Mouse (Mus musculus) heart, embryonic 12.5 days (tissue): ENCODE measurements around the gene Sulf2. TPM values are rescaled to one million over a fixed set of nuclear protein-coding genes. Genes with fewer than 3 reads are reported as not detected.

Source experiments
- ATAC-seq: fragments of 200-750 bp; cut with Nextera tagmentation; 2 replicates; pipeline ENCODE4 v1.8.0; 2017; ENCODE audit warnings: moderate TSS enrichment, moderate library complexity; ENCODE audit not compliant: insufficient number of reproducible peaks, low FRiP score
- H3K27ac ChIP-seq: fragments of 300-500 bp; sonication (generic); 2 replicates; pipeline ENCODE4 v1.5.1; 2016; ENCODE audit warnings: mild to moderate bottlenecking, moderate library complexity; ENCODE audit not compliant: poor library complexity, severe bottlenecking
- H3K27me3 ChIP-seq: fragments of 300-500 bp; sonication (generic); replicated peaks from 2 replicates; pipeline ENCODE4 v1.6.1; 2016; ENCODE audit warnings: mild to moderate bottlenecking, moderate library complexity
- H3K36me3 ChIP-seq: fragments of 300-500 bp; sonication (generic); 2 replicates; pipeline ENCODE4 v1.6.1; 2016; ENCODE audit warnings: mild to moderate bottlenecking, moderate library complexity
- H3K4me1 ChIP-seq: fragments of 300-500 bp; sonication (generic); replicated peaks from 2 replicates; pipeline ENCODE4 v1.6.1; 2016; ENCODE audit warnings: mild to moderate bottlenecking
- H3K4me2 ChIP-seq: fragments of 300-500 bp; sonication (generic); 2 replicates; pipeline ENCODE4 v1.6.1; 2016; ENCODE audit warnings: mild to moderate bottlenecking, moderate library complexity
- H3K4me3 ChIP-seq: fragments of 300-500 bp; sonication (generic); 2 replicates; pipeline ENCODE4 v1.5.1; 2016; ENCODE audit warnings: mild to moderate bottlenecking
- H3K9ac ChIP-seq: fragments of 300-500 bp; sonication (generic); 2 replicates; pipeline ENCODE4 v1.6.1; 2016; ENCODE audit warnings: mild to moderate bottlenecking, moderate library complexity
- H3K9me3 ChIP-seq: fragments of 300-500 bp; sonication (generic); replicated peaks from 2 replicates; pipeline ENCODE4 v1.6.1; 2016; ENCODE audit warnings: mild to moderate bottlenecking, moderate library complexity
- WGBS: fragments of 180-500 bp; shearing (Covaris S2); methylation state at CpG from one replicate; pipeline ENCODE4 v1.1.7; 2016; 5-methylcytosine and 5-hydroxymethylcytosine counted together
- polyA plus RNA-seq: library from polyadenylated mRNA; unstranded; fragments of >200 nt; fragmentation: Nextera tagmentation; extraction: Ambion mirVana; gene quantifications from 2 replicates; pipeline ENCODE4 v1.2.1, GENCODE M21; 2016

The Sulf2 gene
- polyA plus RNA-seq, 1 experiment from 2014 or later, result 136 TPM

DNA sequence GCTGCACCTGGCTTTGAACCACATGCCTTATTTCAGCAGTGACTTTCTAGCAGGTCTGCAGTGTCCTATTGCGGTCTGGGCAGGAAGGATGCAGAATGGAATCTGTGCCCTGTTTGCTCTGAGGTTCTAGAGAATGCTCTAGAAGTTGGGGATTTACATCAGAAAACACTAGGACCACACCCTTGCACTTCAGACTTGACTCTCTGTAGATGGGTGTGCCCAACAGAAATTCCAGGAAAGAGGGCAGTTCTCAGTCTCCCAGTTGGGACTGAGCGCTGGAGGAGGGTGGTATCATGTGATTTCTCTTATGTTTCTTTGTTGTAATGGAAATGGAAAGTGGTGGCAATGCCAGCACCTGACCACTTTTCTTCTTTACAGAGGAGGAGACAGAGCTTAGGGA is 1.7 kb upstream of the Sulf2 start:
- Histone ChIP-seq H3K4me2 (no peak overlapping the region), H3K4me1 (peaks cover 26% of the 10 kb centered on the region), H3K27me3 (no peaks in the 10 kb centered on the region), H3K4me3 (no peak overlapping the region), H3K9me3 (no peaks in the 10 kb centered on the region), H3K27ac (no peak overlapping the region), H3K9ac (no peak overlapping the region), H3K36me3 (no peaks in the 10 kb centered on the region)
- no peak for ATAC-seq
- WGBS, result 85% methylated on average over 2 of the region's 2 CpGs

GRCm38 (mm10) chr2:166156122-166156521 is 659 bp upstream of the Sulf2 start:
- Histone ChIP-seq H3K4me1 (peaks cover 36% of the 10 kb centered on the region), H3K4me3 (peak overlapping the region; percentile 84), H3K4me2 (peak overlapping the region; percentile 83), H3K9me3 (no peaks in the 10 kb centered on the region), H3K9ac (peak overlapping the region; percentile 96), H3K27ac (0 out of 2 replicates have a peak overlapping the region, but pooled peaks have one; percentile 11), H3K27me3 (no peaks in the 10 kb centered on the region), H3K36me3 (no peaks in the 10 kb centered on the region)
- no peak for ATAC-seq
- 6% methylated on average over 12 of the region's 12 CpGs for WGBS

DNA sequence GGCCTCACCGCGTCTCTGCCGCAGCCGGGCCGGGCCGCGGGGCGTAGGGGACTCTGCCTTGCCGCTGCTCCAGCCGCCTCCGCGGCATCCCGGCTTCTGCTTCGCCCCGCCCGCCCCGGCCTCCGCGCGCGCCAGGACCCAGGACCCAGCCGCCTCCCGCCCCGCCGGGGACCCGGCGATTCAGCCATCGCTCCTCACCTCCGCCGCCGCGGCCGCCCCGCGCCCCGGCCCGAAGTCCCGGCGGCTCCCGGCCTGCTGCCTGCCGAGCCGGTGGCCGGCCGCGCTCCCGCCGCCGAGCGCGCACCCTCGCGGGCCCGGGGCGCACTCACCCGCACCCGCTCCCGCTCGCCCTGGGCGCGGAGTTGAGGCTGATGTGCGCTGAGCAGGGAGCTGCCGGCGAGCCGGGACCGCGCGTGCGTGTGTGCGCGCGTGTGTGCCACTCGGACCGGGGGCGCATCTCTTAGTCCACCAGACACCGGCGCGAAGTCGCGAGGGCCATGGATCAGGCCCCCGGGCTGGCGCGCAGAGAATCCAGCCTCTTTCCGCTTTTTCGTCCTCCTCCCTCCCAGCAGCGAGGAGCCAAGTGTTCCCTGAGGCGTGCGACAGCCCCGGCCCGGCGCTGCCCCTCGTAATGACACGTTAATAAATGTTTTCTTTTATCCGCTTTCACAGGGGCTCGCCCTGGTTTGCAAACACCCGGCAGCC is 562 bp downstream of the Sulf2 start:
- Histone ChIP-seq H3K27me3 (no peaks in the 10 kb centered on the region), H3K4me3 (peak overlapping the region; percentile 84), H3K9me3 (no peaks in the 10 kb centered on the region), H3K36me3 (no peaks in the 10 kb centered on the region), H3K4me1 (peaks cover 47% of the 10 kb centered on the region), H3K27ac (peak overlapping the region; percentile 86), H3K4me2 (peak overlapping the region; percentile 83), H3K9ac (peak overlapping the region; percentile 96)
- WGBS, result under 1% methylated on average over 93 of the region's 95 CpGs
- peak; percentile 53; the same call in 1 of the 2 replicates for ATAC-seq

DNA sequence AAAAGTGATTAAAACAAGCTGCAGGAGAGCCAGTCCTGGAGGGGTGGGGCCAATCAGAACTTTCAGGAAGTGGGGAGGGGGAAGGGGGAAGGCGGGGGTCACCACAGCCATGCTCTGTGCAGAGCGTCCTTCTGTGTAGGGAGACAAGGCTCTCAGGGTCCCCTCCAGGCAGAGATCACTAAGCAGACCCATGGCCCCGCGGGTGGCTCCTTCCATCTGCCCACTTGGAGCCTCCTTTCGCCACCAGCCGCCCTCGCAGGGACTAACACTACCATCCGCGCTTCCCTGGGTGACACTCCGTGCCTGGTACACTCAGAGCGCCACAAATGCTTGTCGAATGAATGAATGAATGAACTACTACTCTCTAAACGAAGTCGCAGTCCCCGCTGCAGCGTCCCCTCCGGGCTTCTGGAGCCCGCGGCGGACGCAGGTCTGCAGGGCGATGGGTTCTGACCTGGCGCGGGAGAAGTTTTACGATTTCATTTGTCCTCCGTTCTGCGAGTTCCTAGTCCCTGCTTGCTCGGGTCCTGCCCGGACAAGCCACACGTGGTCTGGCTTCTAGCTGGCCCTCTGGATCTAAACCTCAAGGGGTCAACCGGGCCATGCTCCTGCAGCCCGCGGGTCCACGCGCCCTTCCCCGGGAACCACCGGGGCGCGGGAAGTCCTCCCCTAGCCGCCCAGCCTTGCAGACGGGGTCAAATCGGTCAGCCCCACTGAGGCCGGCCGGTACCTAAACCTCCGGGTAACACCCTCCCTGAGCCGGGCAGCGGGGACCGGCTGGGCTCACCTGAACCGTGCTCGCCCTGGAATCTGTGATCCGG is 1.4 kb downstream of the Sulf2 start:
- Histone ChIP-seq H3K4me1 (peaks cover 55% of the 10 kb centered on the region), H3K9me3 (no peaks in the 10 kb centered on the region), H3K9ac (peak overlapping the region; percentile 96), H3K27me3 (no peaks in the 10 kb centered on the region), H3K27ac (peak overlapping the region; percentile 86), H3K4me2 (peak overlapping the region; percentile 83), H3K4me3 (peak overlapping the region; percentile 84), H3K36me3 (no peaks in the 10 kb centered on the region)
- ATAC-seq, result no peak
- under 1% methylated on average over 51 of the region's 51 CpGs for WGBS

DNA sequence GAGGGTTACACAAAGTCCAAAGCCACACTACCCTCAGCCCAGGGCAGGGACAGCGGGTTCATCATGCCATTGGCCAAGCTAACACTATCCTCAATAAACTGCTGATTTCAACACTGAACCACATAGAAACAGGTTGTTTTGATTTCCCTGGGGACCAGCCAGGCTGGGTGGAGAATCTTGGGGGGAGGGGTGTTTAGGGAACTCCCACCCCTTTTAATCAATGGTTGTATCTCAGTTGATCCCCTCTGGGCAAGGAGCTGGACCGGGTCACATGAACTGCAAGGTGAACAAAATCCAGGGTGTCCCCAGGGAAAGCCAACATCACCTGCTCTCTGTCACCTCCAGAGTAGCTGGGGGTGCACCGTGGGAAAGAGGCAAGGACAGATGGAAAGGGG is 2.1 kb downstream of the Sulf2 start:
- H3K4me1 ChIP-seq, result peaks cover 62% of the 10 kb centered on the region
- peak overlapping the region; percentile 84 for H3K4me3 ChIP-seq
- H3K9ac ChIP-seq, result peak overlapping the region; percentile 96
- peak overlapping the region; percentile 83 for H3K4me2 ChIP-seq
- no peaks in the 10 kb centered on the region for H3K9me3 ChIP-seq
- no peaks in the 10 kb centered on the region for H3K27me3 ChIP-seq
- no peak for ATAC-seq
- no peaks in the 10 kb centered on the region for H3K36me3 ChIP-seq
- 28% methylated on average over 3 of the region's 3 CpGs for WGBS
- H3K27ac ChIP-seq, result 0 out of 2 replicates have a peak overlapping the region, but pooled peaks have one; percentile 86

DNA sequence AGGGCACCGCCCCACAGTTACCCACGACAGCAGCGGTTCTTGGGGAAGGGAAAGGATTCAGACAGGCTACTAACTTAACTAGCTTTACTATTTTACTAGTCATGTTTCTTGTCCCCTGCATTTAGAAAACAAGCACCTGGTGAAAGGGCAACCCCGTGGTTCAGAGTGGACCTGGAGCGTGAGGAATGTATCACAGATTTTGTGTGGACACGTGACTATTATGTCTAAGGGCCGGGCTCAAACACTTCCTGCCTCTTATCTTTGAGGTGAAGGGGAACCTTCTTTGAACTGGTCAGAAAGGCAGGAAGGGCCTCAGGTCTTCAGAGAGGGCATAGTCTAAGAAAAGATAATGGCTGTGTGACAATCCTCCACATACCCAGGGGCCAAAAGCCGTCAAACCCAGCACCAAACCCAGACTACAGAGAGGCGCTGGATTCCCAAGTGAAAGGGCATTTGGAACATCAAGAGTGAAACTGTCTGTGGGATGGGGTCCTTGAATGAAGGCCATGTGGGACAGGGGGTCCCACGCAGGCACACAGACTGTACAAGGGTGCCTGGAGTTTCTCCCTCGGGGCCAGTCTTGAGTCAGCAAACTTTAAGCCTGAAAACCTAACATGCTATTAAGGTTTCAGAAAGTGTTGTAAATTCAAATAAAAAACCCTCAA is 2.6 kb downstream of the Sulf2 start:
- Histone ChIP-seq H3K4me2 (peak overlapping the region; percentile 83), H3K9ac (peak overlapping the region; percentile 96), H3K4me1 (peaks cover 67% of the 10 kb centered on the region), H3K9me3 (no peaks in the 10 kb centered on the region), H3K4me3 (peak overlapping the region; percentile 84), H3K36me3 (no peaks in the 10 kb centered on the region), H3K27ac (peak overlapping the region; percentile 27; the same call in 1 of the 2 replicates), H3K27me3 (no peaks in the 10 kb centered on the region)
- no peak for ATAC-seq
- WGBS, result 37% methylated on average over 11 of the region's 11 CpGs

DNA sequence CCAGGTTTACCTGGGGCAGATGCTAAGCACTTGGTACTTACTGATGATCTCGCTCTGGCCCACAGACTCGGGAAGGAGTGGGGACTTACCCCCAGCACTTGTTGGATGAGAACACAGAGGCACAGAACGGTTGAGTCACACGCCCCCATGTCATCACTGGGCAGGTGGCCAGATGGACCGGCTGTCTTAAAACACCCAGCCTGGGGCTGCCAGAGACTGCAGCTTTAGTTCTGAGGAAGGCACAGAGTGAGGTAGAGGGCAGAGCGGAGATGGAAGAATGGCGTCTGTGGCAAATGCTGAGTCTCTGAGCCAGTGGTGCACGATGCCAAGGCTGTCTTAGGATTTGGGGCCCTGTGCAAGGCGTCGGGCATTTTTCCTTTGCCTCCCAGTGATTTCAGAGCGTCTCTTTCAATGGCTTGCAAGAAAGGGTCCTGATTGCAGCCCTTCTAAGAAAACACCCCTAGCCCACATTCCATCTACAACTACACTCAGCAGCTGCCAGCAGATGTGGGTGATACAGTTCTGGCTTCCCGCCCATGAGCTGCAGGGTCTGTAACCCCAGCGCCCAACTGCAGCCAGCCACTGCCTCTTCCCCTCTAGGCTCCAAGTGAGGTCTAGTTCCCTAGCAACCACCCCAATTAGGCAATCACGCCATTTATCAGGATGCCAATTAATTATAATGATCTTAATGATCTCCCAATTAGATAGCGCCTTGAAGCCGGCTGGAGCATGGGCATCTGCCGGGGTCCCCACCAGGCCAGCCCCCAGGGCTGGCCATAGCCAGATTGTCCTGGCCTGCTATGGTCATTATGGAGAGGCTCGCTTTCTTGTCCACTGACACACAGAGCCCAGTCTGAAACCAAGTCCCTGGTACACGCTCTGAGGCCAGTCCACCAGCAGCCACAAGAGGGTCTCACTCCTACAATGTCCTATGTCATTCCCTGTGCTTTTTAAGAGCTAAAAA is 3.7 kb downstream of the Sulf2 start:
- peak overlapping the region; percentile 54 for H3K27ac ChIP-seq
- peak overlapping the region; percentile 26 for H3K4me2 ChIP-seq
- no peaks in the 10 kb centered on the region for H3K27me3 ChIP-seq
- H3K4me1 ChIP-seq, result peaks cover 78% of the 10 kb centered on the region
- H3K9me3 ChIP-seq, result no peaks in the 10 kb centered on the region
- peak overlapping the region; percentile 36; the same call in 1 of the 2 replicates for H3K9ac ChIP-seq
- 48% methylated on average over 19 of the region's 19 CpGs for WGBS
- H3K4me3 ChIP-seq, result no peak overlapping the region
- ATAC-seq, result no peak
- H3K36me3 ChIP-seq, result no peaks in the 10 kb centered on the region

GRCm38 (mm10) chr2:166150584-166150983 is 4.9 kb downstream of the Sulf2 start:
- no peak overlapping the region for H3K9ac ChIP-seq
- no peak overlapping the region for H3K4me3 ChIP-seq
- 89% methylated on average over 5 of the region's 5 CpGs for WGBS
- peaks cover 82% of the 10 kb centered on the region for H3K4me1 ChIP-seq
- H3K27ac ChIP-seq, result no peak overlapping the region
- H3K36me3 ChIP-seq, result no peaks in the 10 kb centered on the region
- ATAC-seq, result no peak
- H3K4me2 ChIP-seq, result no peak overlapping the region
- H3K27me3 ChIP-seq, result no peaks in the 10 kb centered on the region
- H3K9me3 ChIP-seq, result no peaks in the 10 kb centered on the region

DNA sequence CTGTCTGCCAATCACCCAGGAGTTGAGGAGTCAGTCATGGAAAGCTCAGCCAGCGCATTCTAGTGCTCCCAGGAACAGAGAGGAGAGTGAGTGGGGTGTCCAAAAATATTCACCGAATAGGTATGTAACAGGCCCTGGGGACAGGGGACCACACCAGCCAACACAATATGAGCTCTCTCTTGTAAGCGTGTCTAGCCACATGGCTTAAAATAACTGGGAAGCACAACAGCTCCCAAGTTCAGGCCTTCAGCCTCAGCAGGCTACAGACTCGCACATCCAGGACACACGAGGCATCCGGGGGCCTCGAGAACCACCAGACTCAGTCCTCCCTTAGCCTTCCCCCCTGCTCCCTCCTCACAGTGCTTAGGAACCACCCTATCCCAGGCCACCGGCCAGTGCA is 6.0 kb downstream of the Sulf2 start:
- Histone ChIP-seq H3K36me3 (no peaks in the 10 kb centered on the region), H3K4me3 (no peak overlapping the region), H3K9ac (peak overlapping the region; percentile 47), H3K9me3 (no peaks in the 10 kb centered on the region), H3K4me1 (peaks cover 93% of the 10 kb centered on the region), H3K27me3 (no peaks in the 10 kb centered on the region), H3K4me2 (0 out of 2 replicates have a peak overlapping the region, but pooled peaks have one; percentile 7), H3K27ac (peak overlapping the region; percentile 59)
- ATAC-seq, result no peak
- WGBS, result 54% methylated on average over 8 of the region's 8 CpGs

DNA sequence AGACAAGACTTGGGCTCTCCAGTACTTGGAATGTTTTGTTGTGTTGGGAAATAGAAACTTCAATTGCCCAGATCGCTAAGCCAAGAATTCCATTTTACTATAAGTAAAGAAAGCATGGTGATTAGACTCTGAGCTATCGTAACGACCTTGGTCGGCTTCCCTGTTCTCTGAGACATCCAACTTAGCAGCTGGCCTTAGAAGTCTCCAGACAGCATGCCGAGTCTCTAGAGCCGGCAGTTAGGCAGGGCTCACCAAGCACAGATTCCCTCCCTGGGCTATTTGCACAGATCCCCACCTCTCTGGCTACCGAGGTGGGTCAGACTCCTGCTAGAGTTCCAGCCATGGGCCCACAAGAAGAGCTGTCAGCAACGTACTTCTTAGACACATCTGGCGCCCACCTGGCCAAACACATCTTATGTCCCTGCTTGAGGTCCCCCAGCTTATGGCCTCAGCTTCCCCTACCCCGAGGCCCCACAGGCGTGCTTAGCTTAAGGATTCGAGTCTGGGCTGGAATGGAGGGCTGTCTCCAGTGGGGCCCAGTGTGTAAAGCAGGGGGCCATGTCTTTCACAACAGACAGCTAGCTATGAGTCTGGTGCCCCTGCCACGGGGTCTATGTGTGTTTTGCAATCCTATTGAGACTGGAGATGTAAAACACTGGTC is 6.7 kb downstream of the Sulf2 start:
- H3K4me2 ChIP-seq, result 0 out of 2 replicates have a peak overlapping the region, but pooled peaks have one; percentile 7
- ATAC-seq, result no peak
- no peak overlapping the region for H3K4me3 ChIP-seq
- no peaks in the 10 kb centered on the region for H3K9me3 ChIP-seq
- 32% methylated on average over 13 of the region's 13 CpGs for WGBS
- peaks cover 99% of the 10 kb centered on the region for H3K4me1 ChIP-seq
- no peaks in the 10 kb centered on the region for H3K36me3 ChIP-seq
- H3K9ac ChIP-seq, result peak overlapping the region; percentile 47
- H3K27ac ChIP-seq, result peak overlapping the region; percentile 59
- no peaks in the 10 kb centered on the region for H3K27me3 ChIP-seq
